Mouse (Mus musculus) limb, embryonic 15.5 days (tissue): ENCODE measurements around the gene Pdgfd. TPM values are rescaled to one million over a fixed set of nuclear protein-coding genes. Genes with fewer than 3 reads are reported as not detected.

Experiments
- ATAC-seq: fragments of 200-750 bp; cut with Nextera tagmentation; 2 replicates; pipeline ENCODE4 v1.8.0; 2017; ENCODE audit warnings: low read depth, moderate TSS enrichment; ENCODE audit not compliant: insufficient number of reproducible peaks, low FRiP score, low TSS enrichment
- H3K27ac ChIP-seq: fragments of 300-500 bp; sonication (generic); 2 replicates; pipeline ENCODE4 v1.5.1; 2015; ENCODE audit warnings: moderate library complexity, mild to moderate bottlenecking, inconsistent platforms
- H3K27me3 ChIP-seq: fragments of 300-500 bp; sonication (generic); 2 replicates; pipeline ENCODE4 v1.6.1; 2015; ENCODE audit warnings: inconsistent platforms
- H3K36me3 ChIP-seq: fragments of 300-500 bp; sonication (generic); 2 replicates; pipeline ENCODE4 v1.6.1; 2015; ENCODE audit warnings: inconsistent platforms
- H3K4me1 ChIP-seq: fragments of 300-500 bp; sonication (generic); 2 replicates; pipeline ENCODE4 v1.6.1; 2015; ENCODE audit warnings: inconsistent platforms
- H3K4me2 ChIP-seq: fragments of 300-500 bp; sonication (generic); 2 replicates; pipeline ENCODE4 v1.6.1; 2015; ENCODE audit warnings: mild to moderate bottlenecking, inconsistent platforms
- H3K4me3 ChIP-seq: fragments of 300-500 bp; sonication (generic); 2 replicates; pipeline ENCODE4 v1.5.1; 2015; ENCODE audit warnings: mild to moderate bottlenecking, inconsistent platforms
- H3K9ac ChIP-seq: fragments of 300-500 bp; sonication (generic); 2 replicates; pipeline ENCODE4 v1.6.1; 2015; ENCODE audit warnings: inconsistent platforms
- H3K9me3 ChIP-seq: fragments of 300-500 bp; sonication (generic); 2 replicates; pipeline ENCODE4 v1.6.1; 2016; ENCODE audit warnings: inconsistent platforms
- WGBS: fragments of 180-500 bp; shearing (Covaris S2); methylation state at CpG from one replicate; pipeline ENCODE4 v1.1.7; 2015; 5-methylcytosine and 5-hydroxymethylcytosine counted together
- polyA plus RNA-seq: library from polyadenylated mRNA; unstranded; fragments of >200 nt; fragmentation: Nextera tagmentation; extraction: Ambion mirVana; gene quantifications from 2 replicates; pipeline ENCODE4 v1.2.1, GENCODE M21; 2015

Gene Pdgfd
- polyA plus RNA-seq, 1 experiment from 2014 or later, result 9.2 TPM

GRCm38 (mm10) chr9:6325408-6325807 is 157.0 kb downstream of the Pdgfd start:
- no peaks in the 10 kb centered on the region for H3K36me3 ChIP-seq
- no peaks in the 10 kb centered on the region for H3K27me3 ChIP-seq
- no peak overlapping the region for H3K4me2 ChIP-seq
- no peaks in the 10 kb centered on the region for H3K9me3 ChIP-seq
- H3K4me3 ChIP-seq, result no peak overlapping the region
- no peak for ATAC-seq
- no peaks in the 10 kb centered on the region for H3K4me1 ChIP-seq
- 63% methylated on average over 2 of the region's 2 CpGs for WGBS
- no peak overlapping the region for H3K9ac ChIP-seq
- no peak overlapping the region for H3K27ac ChIP-seq

GRCm38 (mm10) chr9:6333499-6333898 is 165.1 kb downstream of the Pdgfd start:
- Histone ChIP-seq H3K4me3 (no peak overlapping the region), H3K27ac (no peak overlapping the region), H3K4me2 (no peak overlapping the region), H3K27me3 (no peaks in the 10 kb centered on the region), H3K9ac (no peak overlapping the region), H3K36me3 (no peaks in the 10 kb centered on the region), H3K9me3 (no peaks in the 10 kb centered on the region), H3K4me1 (no peaks in the 10 kb centered on the region)
- WGBS, result 13% methylated on average over 1 of the region's 1 CpGs
- ATAC-seq, result no peak

GRCm38 (mm10) chr9:6336236-6336635 is 167.9 kb downstream of the Pdgfd start:
- whole genome bisulfite sequencing, result 31% methylated on average over 2 of the region's 2 CpGs
- Histone ChIP-seq H3K9me3 (no peaks in the 10 kb centered on the region), H3K9ac (no peak overlapping the region), H3K36me3 (no peaks in the 10 kb centered on the region), H3K4me3 (no peak overlapping the region), H3K4me1 (no peaks in the 10 kb centered on the region), H3K27ac (no peak overlapping the region), H3K27me3 (no peaks in the 10 kb centered on the region), H3K4me2 (no peak overlapping the region)
- no peak for ATAC-seq

GRCm38 (mm10) chr9:6337891-6338290 is 169.5 kb downstream of the Pdgfd start:
- H3K4me3 ChIP-seq, result no peak overlapping the region
- H3K9ac ChIP-seq, result no peak overlapping the region
- H3K27ac ChIP-seq, result no peak overlapping the region
- no peaks in the 10 kb centered on the region for H3K9me3 ChIP-seq
- no peak overlapping the region for H3K4me2 ChIP-seq
- no peak for ATAC-seq
- H3K4me1 ChIP-seq, result no peaks in the 10 kb centered on the region
- no peaks in the 10 kb centered on the region for H3K27me3 ChIP-seq
- no peaks in the 10 kb centered on the region for H3K36me3 ChIP-seq
- 84% methylated on average over 2 of the region's 2 CpGs for WGBS

- Histone ChIP-seq H3K4me1 (no peaks in the 10 kb centered on the region), H3K36me3 (no peaks in the 10 kb centered on the region), H3K27ac (no peak overlapping the region), H3K27me3 (no peaks in the 10 kb centered on the region), H3K9me3 (no peaks in the 10 kb centered on the region), H3K4me3 (no peak overlapping the region), H3K9ac (no peak overlapping the region), H3K4me2 (no peak overlapping the region)
- ATAC-seq, result no peak
- 91% methylated on average over 3 of the region's 3 CpGs for WGBS
These were observed 170.0 kb downstream of the Pdgfd start for GRCm38 (mm10) chr9:6338344-6338743.

GRCm38 (mm10) chr9:6339394-6339793 is 171.0 kb downstream of the Pdgfd start:
- Histone ChIP-seq H3K4me2 (no peak overlapping the region), H3K4me1 (0 out of 2 replicates have a peak, but pooled peaks cover 1% of the 10 kb centered on the region), H3K27me3 (no peaks in the 10 kb centered on the region), H3K36me3 (no peaks in the 10 kb centered on the region), H3K4me3 (no peak overlapping the region), H3K9ac (no peak overlapping the region), H3K9me3 (no peaks in the 10 kb centered on the region), H3K27ac (no peak overlapping the region)
- WGBS, result 61% methylated on average over 1 of the region's 1 CpGs
- no peak for ATAC-seq

GRCm38 (mm10) chr9:6340750-6341149 is 172.4 kb downstream of the Pdgfd start:
- Histone ChIP-seq H3K9ac (no peak overlapping the region), H3K4me3 (no peak overlapping the region), H3K27me3 (no peaks in the 10 kb centered on the region), H3K4me1 (0 out of 2 replicates have a peak, but pooled peaks cover 4% of the 10 kb centered on the region), H3K4me2 (no peak overlapping the region), H3K9me3 (no peaks in the 10 kb centered on the region), H3K27ac (no peak overlapping the region), H3K36me3 (no peaks in the 10 kb centered on the region)
- ATAC-seq, result no peak

- Histone ChIP-seq H3K36me3 (no peaks in the 10 kb centered on the region), H3K4me2 (no peak overlapping the region), H3K9ac (no peak overlapping the region), H3K27me3 (no peaks in the 10 kb centered on the region), H3K9me3 (no peaks in the 10 kb centered on the region), H3K27ac (no peak overlapping the region), H3K4me1 (0 out of 2 replicates have a peak, but pooled peaks cover 4% of the 10 kb centered on the region), H3K4me3 (no peak overlapping the region)
- no peak for ATAC-seq
- WGBS, result 94% methylated on average over 10 of the region's 10 CpGs
These were observed 174.5 kb downstream of the Pdgfd start for GRCm38 (mm10) chr9:6342854-6343253.

- 40% methylated on average over 2 of the region's 2 CpGs for WGBS
- H3K9ac ChIP-seq, result no peak overlapping the region
- no peak overlapping the region for H3K4me2 ChIP-seq
- no peak overlapping the region for H3K27ac ChIP-seq
- H3K4me3 ChIP-seq, result no peak overlapping the region
- no peaks in the 10 kb centered on the region for H3K27me3 ChIP-seq
- ATAC-seq, result no peak
- H3K9me3 ChIP-seq, result no peaks in the 10 kb centered on the region
- no peaks in the 10 kb centered on the region for H3K36me3 ChIP-seq
- H3K4me1 ChIP-seq, result 0 out of 2 replicates have a peak, but pooled peaks cover 4% of the 10 kb centered on the region
These were observed 176.1 kb downstream of the Pdgfd start for GRCm38 (mm10) chr9:6344514-6344913.

GRCm38 (mm10) chr9:6344924-6345323 is 176.5 kb downstream of the Pdgfd start:
- H3K27ac ChIP-seq, result no peak overlapping the region
- H3K4me1 ChIP-seq, result 0 out of 2 replicates have a peak, but pooled peaks cover 4% of the 10 kb centered on the region
- H3K4me3 ChIP-seq, result no peak overlapping the region
- H3K4me2 ChIP-seq, result no peak overlapping the region
- H3K9me3 ChIP-seq, result no peaks in the 10 kb centered on the region
- 39% methylated on average over 4 of the region's 4 CpGs for WGBS
- H3K36me3 ChIP-seq, result no peaks in the 10 kb centered on the region
- no peak overlapping the region for H3K9ac ChIP-seq
- H3K27me3 ChIP-seq, result no peaks in the 10 kb centered on the region
- no peak for ATAC-seq

GRCm38 (mm10) chr9:6345366-6345765 is 177.0 kb downstream of the Pdgfd start:
- 58% methylated on average over 1 of the region's 1 CpGs for WGBS
- H3K36me3 ChIP-seq, result no peaks in the 10 kb centered on the region
- H3K4me1 ChIP-seq, result 0 out of 2 replicates have a peak, but pooled peaks cover 4% of the 10 kb centered on the region
- H3K27me3 ChIP-seq, result no peaks in the 10 kb centered on the region
- H3K9me3 ChIP-seq, result no peaks in the 10 kb centered on the region
- H3K27ac ChIP-seq, result no peak overlapping the region
- no peak overlapping the region for H3K4me2 ChIP-seq
- no peak overlapping the region for H3K9ac ChIP-seq
- no peak for ATAC-seq
- no peak overlapping the region for H3K4me3 ChIP-seq

- no peak for ATAC-seq
- Histone ChIP-seq H3K4me3 (no peak overlapping the region), H3K9ac (no peak overlapping the region), H3K27me3 (no peaks in the 10 kb centered on the region), H3K4me2 (no peak overlapping the region), H3K9me3 (no peaks in the 10 kb centered on the region), H3K27ac (no peak overlapping the region), H3K4me1 (no peaks in the 10 kb centered on the region), H3K36me3 (no peaks in the 10 kb centered on the region)
- WGBS, result 44% methylated on average over 1 of the region's 1 CpGs
These were observed 185.0 kb downstream of the Pdgfd start for GRCm38 (mm10) chr9:6353257-6353960.

GRCm38 (mm10) chr9:6360795-6361194 is 192.4 kb downstream of the Pdgfd start:
- Histone ChIP-seq H3K9me3 (no peaks in the 10 kb centered on the region), H3K36me3 (no peaks in the 10 kb centered on the region), H3K4me2 (no peak overlapping the region), H3K27me3 (no peaks in the 10 kb centered on the region), H3K4me1 (no peaks in the 10 kb centered on the region), H3K27ac (no peak overlapping the region), H3K4me3 (no peak overlapping the region), H3K9ac (no peak overlapping the region)
- ATAC-seq, result no peak
- 81% methylated on average over 2 of the region's 2 CpGs for WGBS
